Mouse (Mus musculus): Measurements from ENCODE around the gene Olfr597.
"Not testable (repeated sequence)": the region's sequence is repeated elsewhere in the genome, so short reads cannot be mapped to it uniquely, and the experiment has no call there.

Gene Olfr597

GRCm38 (mm10) chr7:103316015-103316414 lies at the start of gene Olfr597:
TSS of gene Olfr597 (plus strand) at chr7:103316315.
- in situ Hi-C loops (cut with MboI, MseI) = not testable (repeated sequence)

- in situ Hi-C loops (cut with MboI, MseI) = not testable (repeated sequence)
Measured at GRCm38 (mm10) chr7:103305348-103305747, 10.8 kb upstream of the Olfr597 start, which contains the start of gene Olfr596. TSS of gene Olfr596 (plus strand) at chr7:103305648.

- in situ Hi-C loops (cut with MboI, MseI) = no loop called here
Measured at GRCm38 (mm10) chr7:103323268-103323667, 7.2 kb downstream of the Olfr597 start, which contains the start of gene Olfr598. TSS of gene Olfr598 (plus strand) at chr7:103323568.

- in situ Hi-C loops (cut with MboI, MseI) = no loop called here
Measured at GRCm38 (mm10) chr7:103335617-103336016, 19.5 kb downstream of the Olfr597 start, which contains the start of gene Olfr599. TSS of gene Olfr599 (plus strand) at chr7:103335917.

GRCm38 (mm10) chr7:103349569-103349968 lies 33.5 kb downstream of the Olfr597 start, which contains the start of gene Olfr600:
TSS of gene Olfr600 (minus strand) at chr7:103349669.
- in situ Hi-C loops (cut with MboI, MseI) = no loop called here

GRCm38 (mm10) chr7:103362555-103362954 lies 46.4 kb downstream of the Olfr597 start, which contains the start of gene Olfr601:
TSS of gene Olfr601 (minus strand) at chr7:103362655.
- in situ Hi-C loops (cut with MboI, MseI) = no loop called here

Data from regulatory T cell (primary cell).